15 mouse cellular contexts compared by ENCODE assay signal in genomic region chr17:87103060-87103459, GRCm38 (mm10). TPM values are rescaled to one million over a fixed set of nuclear protein-coding genes. Genes with fewer than 3 reads are reported as not detected.
A peak's percentile ranks its signal among the peaks of the same experiment; 100 is the strongest.
DNase-seq lines count a peak whose midpoint lies in the region; ATAC-seq lines count a peak whose summit lies in the region.
"Had no signal": no experiment of that assay in that cellular context is flagged by ENCODE, and none has a peak within 500 bp of the region (broad histone marks: within the 10 kb centered on the region; RNA-seq: fewer than 3 reads in every experiment).

No protein-coding gene starts in this region.

- 0 out of 2 replicates have a peak overlapping the region, but pooled peaks have one; percentile 32 for H3K27ac ChIP-seq in kidney, embryonic 15.5 days
- H3K27ac ChIP-seq: embryonic facial prominence, embryonic 15.5 days; hindbrain, embryonic 13.5 days had no signal

- no peak for DNase-seq in kidney, postnatal 4 days
- peak; percentile 53 for DNase-seq in 3134 (ENCODE audit: extremely low read depth, insufficient read length, low spot score)
- peak; percentile 85 for DNase-seq in 3T3-L1 (ENCODE audit: low read depth, low spot score)
- peak; percentile 26 for DNase-seq in brain, adult 2 months (ENCODE audit: low read depth, low spot score)
- no peak for DNase-seq in spleen, postnatal 4 days (ENCODE audit: low spot score in 2 of 2)
- no peak for DNase-seq in ovary, adult 18-20 months (ENCODE audit: low spot score)
- DNase-seq: gastrocnemius, postnatal 10 days; lung, adult 2 months; right cerebral cortex, postnatal 25 days; thymus, postnatal 36 days had no signal

- 0 out of 2 replicates have a peak overlapping the region, but pooled peaks have one; percentile 14 for H3K4me2 ChIP-seq in kidney, embryonic 15.5 days
- H3K4me2 ChIP-seq: embryonic facial prominence, embryonic 15.5 days; heart, embryonic 11.5 days; hindbrain, embryonic 13.5 days had no signal

- H3K4me3 ChIP-seq in kidney, embryonic 15.5 days (replicated peaks) = no peak overlapping the region
- H3K4me3 ChIP-seq: embryonic facial prominence, embryonic 15.5 days; hindbrain, embryonic 13.5 days had no signal

- peaks cover 18% of the 10 kb centered on the region for H3K4me1 ChIP-seq in kidney, embryonic 15.5 days

- no peaks in the 10 kb centered on the region for H3K36me3 ChIP-seq in kidney, embryonic 15.5 days
- H3K36me3 ChIP-seq: embryonic facial prominence, embryonic 15.5 days; hindbrain, embryonic 13.5 days had no signal

- ATAC-seq in kidney, embryonic 15.5 days (replicated peaks; ENCODE audit: low FRiP score) = no peak
- ATAC-seq: Patski had no signal

- H3K9me3 ChIP-seq in kidney, embryonic 15.5 days (replicated peaks) = no peaks in the 10 kb centered on the region
- H3K9me3 ChIP-seq: embryonic facial prominence, embryonic 15.5 days; hindbrain, embryonic 13.5 days had no signal

- H3K9ac ChIP-seq in kidney, embryonic 15.5 days = no peak overlapping the region
- H3K9ac ChIP-seq: embryonic facial prominence, embryonic 15.5 days; hindbrain, embryonic 13.5 days had no signal

- no peaks in the 10 kb centered on the region for H3K27me3 ChIP-seq in kidney, embryonic 15.5 days
- H3K27me3 ChIP-seq: embryonic facial prominence, embryonic 15.5 days; hindbrain, embryonic 13.5 days; Patski had no signal

- WGBS in kidney, embryonic 15.5 days = 72% methylated on average over 5 of the region's 5 CpGs

RNA-seq across cellular contexts. Expression of gene Socs5, which starts 4.4 kb away (rescaled TPM):
- polyA plus RNA-seq in kidney, embryonic 15.5 days (2015; fragmentation: Nextera tagmentation; extraction: Ambion mirVana) = 14.9 and 17.0 TPM in 2 replicates

Comparison
In these comparisons a context has a peak if more than half of its experiments do, and no peak if none do; other contexts are left out.
1. DNase-seq: peak in 3134 (single experiment), 3T3-L1 (single experiment) and brain, adult 2 months (single experiment); none in kidney, postnatal 4 days (0 of 2), spleen, postnatal 4 days (0 of 2) and ovary, adult 18-20 months (single experiment).